Mouse (Mus musculus) neural tube, embryonic 11.5 days (tissue): ENCODE measurements around the gene Fam213a. TPM values are rescaled to one million over a fixed set of nuclear protein-coding genes. Genes with fewer than 3 reads are reported as not detected.

Experiments used
- ATAC-seq: fragments of 200-750 bp; cut with Nextera tagmentation; 2 replicates; pipeline ENCODE4 v1.8.0; 2017; ENCODE audit warnings: moderate number of reproducible peaks, mild to moderate bottlenecking, moderate TSS enrichment, moderate library complexity; ENCODE audit not compliant: insufficient read depth, low FRiP score, low TSS enrichment
- DNase-seq: peaks from one replicate; pipeline ENCODE4 v3.0.0-alpha.2; 2015; ENCODE audit warnings: low spot score
- H3K27ac ChIP-seq: fragments of 300-500 bp; sonication (generic); 2 replicates; pipeline ENCODE4 v1.5.1; 2014; ENCODE audit warnings: low read depth, mild to moderate bottlenecking, low read length
- H3K27me3 ChIP-seq: fragments of 300-500 bp; sonication (generic); 2 replicates; pipeline ENCODE4 v1.6.1; 2014; ENCODE audit warnings: mild to moderate bottlenecking, low read length, mixed read lengths; ENCODE audit not compliant: control insufficient read depth, insufficient read depth
- H3K36me3 ChIP-seq: fragments of 300-500 bp; sonication (generic); 2 replicates; pipeline ENCODE4 v1.6.1; 2014; ENCODE audit warnings: mild to moderate bottlenecking, low read length, moderate library complexity, mixed read lengths; ENCODE audit not compliant: control insufficient read depth, insufficient read depth
- H3K4me1 ChIP-seq: fragments of 300-500 bp; sonication (generic); 2 replicates; pipeline ENCODE4 v1.6.1; 2014; ENCODE audit warnings: low read length, mixed read lengths; ENCODE audit not compliant: control insufficient read depth, insufficient read depth
- H3K4me2 ChIP-seq: fragments of 300-500 bp; sonication (generic); 2 replicates; pipeline ENCODE4 v1.6.1; 2014; ENCODE audit warnings: low read depth, mild to moderate bottlenecking, moderate library complexity
- H3K4me3 ChIP-seq: fragments of 300-500 bp; sonication (generic); 2 replicates; pipeline ENCODE4 v1.5.1; 2014; ENCODE audit warnings: low read depth, low read length
- H3K9ac ChIP-seq: fragments of 300-500 bp; sonication (generic); 2 replicates; pipeline ENCODE4 v1.6.1; 2014; ENCODE audit warnings: mild to moderate bottlenecking, low read length
- H3K9me3 ChIP-seq: fragments of 300-500 bp; sonication (generic); 2 replicates; pipeline ENCODE4 v1.6.1; 2016; ENCODE audit warnings: low read length; ENCODE audit not compliant: control insufficient read depth
- WGBS: fragments of 180-500 bp; shearing (Covaris S2); extraction: QIAGEN DNeasy Blood & Tissue Kit; methylation state at CpG from one replicate; pipeline ENCODE4 v1.1.7; 2014; 5-methylcytosine and 5-hydroxymethylcytosine counted together
- polyA plus RNA-seq: library from polyadenylated mRNA; unstranded; fragments of >200 nt; fragmentation: Nextera tagmentation; extraction: Ambion mirVana; gene quantifications from 2 replicates; pipeline ENCODE4 v1.2.1, GENCODE M21; 2014

Gene Fam213a
- polyA plus RNA-seq, 1 experiment from 2014 or later: 48.5 TPM

DNA sequence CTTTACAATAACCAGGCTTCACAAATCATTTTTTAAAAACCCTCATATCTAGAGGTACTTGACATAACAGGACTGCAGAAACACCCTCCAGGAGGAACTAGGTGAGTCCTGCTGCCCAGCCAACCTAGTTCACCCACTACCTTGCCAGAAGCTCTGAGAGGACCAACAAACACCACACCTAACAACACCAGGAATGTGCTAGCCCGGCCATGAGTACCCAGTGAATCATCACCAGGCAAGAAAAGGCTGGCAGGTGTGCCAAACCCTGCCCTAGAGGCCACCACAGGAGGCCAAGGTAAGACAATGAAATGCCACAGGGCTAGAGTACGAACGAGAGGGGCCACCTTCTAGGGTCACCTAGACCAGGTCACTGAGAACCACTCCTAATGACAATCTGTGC lies 17.4 kb downstream of the Fam213a start:
- H3K4me2 ChIP-seq: no peak overlapping the region
- H3K27me3 ChIP-seq: no peaks in the 10 kb centered on the region
- H3K9me3 ChIP-seq: no peaks in the 10 kb centered on the region
- DNase-seq (no peak), ATAC-seq (no peak)
- H3K27ac ChIP-seq: no peak overlapping the region
- no peak overlapping the region for H3K4me3 ChIP-seq
- no peaks in the 10 kb centered on the region for H3K4me1 ChIP-seq
- H3K36me3 ChIP-seq: no peaks in the 10 kb centered on the region; the same call in 1 of the 2 replicates
- H3K9ac ChIP-seq: no peak overlapping the region
- WGBS: 78% methylated on average over 3 of the region's 3 CpGs

DNA sequence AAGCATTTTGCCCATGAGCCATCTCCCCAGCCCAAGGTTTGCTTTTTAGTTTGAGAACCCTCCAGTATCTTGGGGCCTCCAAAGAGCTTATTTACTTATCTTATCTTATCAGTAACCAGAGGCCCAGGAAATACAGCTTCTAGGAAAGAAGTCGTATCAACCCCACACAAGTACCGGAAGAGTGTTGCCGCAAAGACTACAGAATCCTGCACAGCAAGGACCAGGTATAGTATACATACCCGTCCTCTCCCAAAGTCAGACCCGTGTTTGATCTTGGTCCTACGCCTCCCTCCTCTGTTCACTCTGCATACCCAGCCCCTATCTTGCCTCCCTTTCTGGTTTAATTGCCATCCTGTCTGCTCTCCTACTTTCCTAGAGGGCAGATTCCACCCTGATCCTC lies 21.1 kb downstream of the Fam213a start:
- 90% methylated on average over 6 of the region's 6 CpGs for WGBS
- no peaks in the 10 kb centered on the region for H3K9me3 ChIP-seq
- no peak overlapping the region for H3K4me2 ChIP-seq

GRCm38 (mm10) chr14:40988780-40989179 lies 24.8 kb downstream of the Fam213a start:
- Histone ChIP-seq H3K4me2 (no peak overlapping the region), H3K27ac (no peak overlapping the region), H3K9me3 (no peaks in the 10 kb centered on the region), H3K4me3 (no peak overlapping the region), H3K9ac (no peak overlapping the region), H3K36me3 (no peaks in the 10 kb centered on the region), H3K4me1 (no peaks in the 10 kb centered on the region), H3K27me3 (no peaks in the 10 kb centered on the region)
- 91% methylated on average over 5 of the region's 5 CpGs for WGBS
- ATAC-seq (no peak), DNase-seq (no peak)

More for the DNA sequence above, 21.1 kb downstream of the Fam213a start:
- H3K4me3 ChIP-seq: no peak overlapping the region
- DNase-seq (no peak), ATAC-seq (no peak)
- H3K27ac ChIP-seq: no peak overlapping the region
- H3K27me3 ChIP-seq: no peaks in the 10 kb centered on the region
- no peaks in the 10 kb centered on the region for H3K36me3 ChIP-seq
- no peaks in the 10 kb centered on the region for H3K4me1 ChIP-seq
- no peak overlapping the region for H3K9ac ChIP-seq

DNA sequence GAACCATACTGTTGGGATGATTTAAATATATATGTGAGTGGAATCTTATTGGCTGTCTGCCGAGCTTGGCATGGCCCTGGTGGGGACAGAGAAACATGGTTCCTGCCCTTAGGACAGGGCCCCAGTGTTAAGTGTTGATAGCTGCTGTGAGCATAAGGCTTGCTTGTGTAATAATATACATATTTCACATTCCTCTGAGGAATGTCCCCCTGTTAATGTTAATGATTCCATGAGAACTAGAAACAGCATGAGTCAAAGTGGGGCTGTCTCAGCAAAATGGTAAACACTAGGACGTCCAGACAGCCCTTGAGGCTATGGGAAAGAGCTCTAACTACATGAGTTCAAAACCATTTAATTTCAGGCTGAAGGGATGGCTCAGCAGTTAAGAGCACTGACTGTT lies 26.4 kb downstream of the Fam213a start:
- DNase-seq (no peak), ATAC-seq (no peak)
- no peaks in the 10 kb centered on the region for H3K36me3 ChIP-seq
- H3K9me3 ChIP-seq: no peaks in the 10 kb centered on the region
- no peaks in the 10 kb centered on the region for H3K27me3 ChIP-seq
- no peak overlapping the region for H3K4me3 ChIP-seq
- H3K27ac ChIP-seq: no peak overlapping the region
- no peak overlapping the region for H3K4me2 ChIP-seq
- H3K9ac ChIP-seq: no peak overlapping the region
- H3K4me1 ChIP-seq: no peaks in the 10 kb centered on the region
- 80% methylated on average over 2 of the region's 2 CpGs for WGBS

GRCm38 (mm10) chr14:40985635-40986034 lies 28.0 kb downstream of the Fam213a start:
- Histone ChIP-seq H3K36me3 (no peaks in the 10 kb centered on the region), H3K4me3 (no peak overlapping the region), H3K9me3 (no peaks in the 10 kb centered on the region), H3K9ac (no peak overlapping the region), H3K4me1 (no peaks in the 10 kb centered on the region), H3K27ac (no peak overlapping the region), H3K4me2 (no peak overlapping the region), H3K27me3 (no peaks in the 10 kb centered on the region)
- no peak for ATAC-seq
- DNase-seq: no peak
- 90% methylated on average over 4 of the region's 4 CpGs for WGBS

- no peak overlapping the region for H3K4me3 ChIP-seq
- H3K27me3 ChIP-seq: no peaks in the 10 kb centered on the region
- H3K27ac ChIP-seq: no peak overlapping the region
- no peaks in the 10 kb centered on the region for H3K36me3 ChIP-seq
- no peaks in the 10 kb centered on the region for H3K9me3 ChIP-seq
- ATAC-seq (no peak), DNase-seq (no peak)
- H3K4me2 ChIP-seq: no peak overlapping the region
- WGBS: 55% methylated on average over 1 of the region's 1 CpGs
- H3K9ac ChIP-seq: no peak overlapping the region
- no peaks in the 10 kb centered on the region for H3K4me1 ChIP-seq
Observed at GRCm38 (mm10) chr14:40979723-40980122, 33.9 kb downstream of the Fam213a start.

- H3K4me2 ChIP-seq: no peak overlapping the region
- H3K9ac ChIP-seq: no peak overlapping the region
- DNase-seq (peak; percentile 44), ATAC-seq (peak; percentile 81)
- 51% methylated on average over 4 of the region's 4 CpGs for WGBS
- H3K4me3 ChIP-seq: no peak overlapping the region
- no peaks in the 10 kb centered on the region for H3K27me3 ChIP-seq
- no peaks in the 10 kb centered on the region for H3K4me1 ChIP-seq
- no peaks in the 10 kb centered on the region for H3K9me3 ChIP-seq
- H3K27ac ChIP-seq: no peak overlapping the region
- H3K36me3 ChIP-seq: no peaks in the 10 kb centered on the region
Observed at GRCm38 (mm10) chr14:40979002-40979401, 34.6 kb downstream of the Fam213a start.

- H3K27me3 ChIP-seq: no peaks in the 10 kb centered on the region
- H3K27ac ChIP-seq: no peak overlapping the region
- DNase-seq: peak; percentile 77
- no peak overlapping the region for H3K9ac ChIP-seq
- no peak overlapping the region for H3K4me3 ChIP-seq
- ATAC-seq: peak; percentile 46; the same call in 1 of the 2 replicates
- no peaks in the 10 kb centered on the region for H3K4me1 ChIP-seq
- 72% methylated on average over 6 of the region's 6 CpGs for WGBS
- H3K9me3 ChIP-seq: no peaks in the 10 kb centered on the region
- H3K36me3 ChIP-seq: no peaks in the 10 kb centered on the region
- no peak overlapping the region for H3K4me2 ChIP-seq
Observed at GRCm38 (mm10) chr14:40975127-40975721, 38.4 kb downstream of the Fam213a start.

DNA sequence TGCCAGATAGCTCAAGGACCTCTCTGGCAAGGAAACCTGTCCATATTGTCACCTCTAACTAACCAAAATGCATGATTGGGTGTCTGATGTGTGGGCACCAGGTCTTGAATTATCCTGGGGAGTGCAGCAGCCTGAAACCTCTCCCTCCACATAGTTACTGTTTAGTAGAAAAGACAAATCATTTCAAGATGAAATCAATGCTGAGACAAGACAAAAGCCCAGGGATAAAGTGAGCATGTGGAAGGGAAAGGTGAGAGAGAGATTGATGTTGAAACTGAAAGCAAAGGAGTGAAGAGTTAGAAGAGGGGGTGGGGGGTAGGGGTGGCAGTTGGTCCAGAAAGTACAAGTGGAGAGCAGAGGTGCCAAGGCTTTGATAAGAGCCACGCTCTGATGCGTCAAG lies 45.5 kb downstream of the Fam213a start:
- no peaks in the 10 kb centered on the region for H3K36me3 ChIP-seq
- 79% methylated on average over 2 of the region's 2 CpGs for WGBS
- H3K27ac ChIP-seq: no peak overlapping the region
- H3K9me3 ChIP-seq: no peaks in the 10 kb centered on the region
- H3K27me3 ChIP-seq: no peaks in the 10 kb centered on the region
- ATAC-seq (no peak), DNase-seq (no peak)
- H3K4me1 ChIP-seq: peaks cover 13% of the 10 kb centered on the region
- peak overlapping the region; percentile 61; the same call in 1 of the 2 replicates for H3K4me2 ChIP-seq
- H3K9ac ChIP-seq: no peak overlapping the region; the same call in 1 of the 2 replicates
- H3K4me3 ChIP-seq: 0 out of 2 replicates have a peak overlapping the region, but pooled peaks have one; percentile 89
